Mouse (Mus musculus) splenic B cell, adult 2 months (primary cell): ENCODE data around the gene Tuba4a.

Experiments used
- DNase-seq: peaks from one replicate; pipeline ENCODE4 v3.0.0-alpha.2; 2011; ENCODE audit warnings: low read depth, low spot score
- H3K27me3 ChIP-seq: 2 replicates; pipeline ENCODE4 v1.6.1; 2012; ENCODE audit warnings: mild to moderate bottlenecking, low read length, moderate library complexity, mixed read lengths; ENCODE audit not compliant: control insufficient read depth, poor library complexity, insufficient read depth, severe bottlenecking
- H3K36me3 ChIP-seq: 2 replicates; pipeline ENCODE4 v1.6.1; 2012; ENCODE audit warnings: mild to moderate bottlenecking, low read length, moderate library complexity, mixed read lengths; ENCODE audit not compliant: control insufficient read depth, poor library complexity, insufficient read depth, severe bottlenecking

Tuba4a gene

GRCm38 (mm10) chr1:75219531-75219930 lies at the start of gene Tuba4a:
Gene Tuba4a (minus strand): TSS chr1:75219865.
- Histone ChIP-seq H3K27me3 (no peaks in the 10 kb centered on the region), H3K36me3 (peaks cover 9% of the 10 kb centered on the region)
- DNase-seq: no peak

GRCm38 (mm10) chr1:75264091-75264880 lies 44.6 kb upstream of the Tuba4a start, which contains the start of gene Ptprn:
Gene Ptprn (minus strand): TSS chr1:75264502.
- H3K27me3 ChIP-seq: no peaks in the 10 kb centered on the region; the same call in 1 of the 2 replicates
- no peak for DNase-seq
- H3K36me3 ChIP-seq: no peaks in the 10 kb centered on the region

GRCm38 (mm10) chr1:75262969-75263951 lies 43.6 kb upstream of the Tuba4a start:
- H3K36me3 ChIP-seq: no peaks in the 10 kb centered on the region
- peak; percentile 60 for DNase-seq
- no peaks in the 10 kb centered on the region; the same call in 1 of the 2 replicates for H3K27me3 ChIP-seq

- no peaks in the 10 kb centered on the region; the same call in 1 of the 2 replicates for H3K27me3 ChIP-seq
- H3K36me3 ChIP-seq: no peaks in the 10 kb centered on the region
- no peak for DNase-seq
These were observed 41.6 kb upstream of the Tuba4a start for GRCm38 (mm10) chr1:75261278-75261677.

GRCm38 (mm10) chr1:75255516-75256046 lies 35.9 kb upstream of the Tuba4a start:
- DNase-seq: no peak
- Histone ChIP-seq H3K36me3 (no peaks in the 10 kb centered on the region), H3K27me3 (no peaks in the 10 kb centered on the region)

GRCm38 (mm10) chr1:75254625-75255013 lies 35.0 kb upstream of the Tuba4a start:
- Histone ChIP-seq H3K36me3 (no peaks in the 10 kb centered on the region), H3K27me3 (no peaks in the 10 kb centered on the region)
- DNase-seq: no peak

- Histone ChIP-seq H3K36me3 (no peaks in the 10 kb centered on the region), H3K27me3 (no peaks in the 10 kb centered on the region)
- peak; percentile 90 for DNase-seq
These were observed 34.4 kb upstream of the Tuba4a start for GRCm38 (mm10) chr1:75253849-75254624.

- Histone ChIP-seq H3K36me3 (no peaks in the 10 kb centered on the region), H3K27me3 (no peaks in the 10 kb centered on the region)
- DNase-seq: no peak
These were observed 33.4 kb upstream of the Tuba4a start for GRCm38 (mm10) chr1:75253029-75253428.

- no peak for DNase-seq
- Histone ChIP-seq H3K27me3 (no peaks in the 10 kb centered on the region), H3K36me3 (no peaks in the 10 kb centered on the region)
These were observed 32.6 kb upstream of the Tuba4a start for GRCm38 (mm10) chr1:75252308-75252707.

- H3K27me3 ChIP-seq: no peaks in the 10 kb centered on the region
- DNase-seq: peak; percentile 93
- no peaks in the 10 kb centered on the region for H3K36me3 ChIP-seq
These were observed 31.7 kb upstream of the Tuba4a start for GRCm38 (mm10) chr1:75251112-75251970.

GRCm38 (mm10) chr1:75250498-75250897 lies 30.8 kb upstream of the Tuba4a start:
- Histone ChIP-seq H3K27me3 (no peaks in the 10 kb centered on the region), H3K36me3 (no peaks in the 10 kb centered on the region)
- no peak for DNase-seq

- H3K27me3 ChIP-seq: no peaks in the 10 kb centered on the region
- H3K36me3 ChIP-seq: no peaks in the 10 kb centered on the region; the same call in 1 of the 2 replicates
- peak; percentile 37 for DNase-seq
These were observed 28.5 kb upstream of the Tuba4a start for GRCm38 (mm10) chr1:75248041-75248772.
